Mouse (Mus musculus): ENCODE data around the gene Tsc22d1.

- TF ChIP-seq CTCF (IDR thresholded peaks at IDR 0.05; ENCODE audit: low read depth) (no peak), EP300 (IDR thresholded peaks at IDR 0.05; ENCODE audit: low read depth) (no peak)
These were observed 129.4 kb downstream of the Tsc22d1 start for GRCm38 (mm10) chr14:76544136-76544535.
